Mouse (Mus musculus) urinary bladder, postnatal 0 days (tissue): Measurements from ENCODE around the gene Bag2. TPM values are rescaled to one million over a fixed set of nuclear protein-coding genes. Genes with fewer than 3 reads are reported as not detected.

Source experiments
- polyA plus RNA-seq: library from polyadenylated mRNA; unstranded; fragments of >200 nt; fragmentation: Nextera tagmentation; extraction: Ambion mirVana; gene quantifications from 2 replicates; pipeline ENCODE4 v1.2.1, GENCODE M21; 2015

The Bag2 gene
- polyA plus RNA-seq = 153 and 188 TPM in 2 replicates

GRCm38 (mm10) chr1:33757491-33758041, at the start of gene Bag2:
TSS of gene Bag2 (minus strand) at chr1:33757795.

GRCm38 (mm10) chr1:33719733-33720225, 37.8 kb downstream of the Bag2 start, which contains the start of gene Rab23:
TSS of gene Rab23 (plus strand) at chr1:33719887.

Other genes starting within 250 kb of the Bag2 start
- 10.0 and 13.1 TPM in 2 replicates for gene Prim2, start 88.0 kb downstream of the Bag2 start, polyA plus RNA-seq
- gene Rab23, start 37.9 kb downstream of the Bag2 start, polyA plus RNA-seq = 19.1 and 22.7 TPM in 2 replicates
- 12.2 and 14.0 TPM in 2 replicates for gene Zfp451, start 56.8 kb upstream of the Bag2 start, polyA plus RNA-seq
- gene Bend6, start 150.0 kb upstream of the Bag2 start, polyA plus RNA-seq = 0.84 and 1.1 TPM in 2 replicates
- gene Dst, start 150.4 kb upstream of the Bag2 start, polyA plus RNA-seq = 22.1 and 24.2 TPM in 2 replicates